Comparison of ENCODE assay signal across 18 mouse cellular contexts in the genomic region with DNA sequence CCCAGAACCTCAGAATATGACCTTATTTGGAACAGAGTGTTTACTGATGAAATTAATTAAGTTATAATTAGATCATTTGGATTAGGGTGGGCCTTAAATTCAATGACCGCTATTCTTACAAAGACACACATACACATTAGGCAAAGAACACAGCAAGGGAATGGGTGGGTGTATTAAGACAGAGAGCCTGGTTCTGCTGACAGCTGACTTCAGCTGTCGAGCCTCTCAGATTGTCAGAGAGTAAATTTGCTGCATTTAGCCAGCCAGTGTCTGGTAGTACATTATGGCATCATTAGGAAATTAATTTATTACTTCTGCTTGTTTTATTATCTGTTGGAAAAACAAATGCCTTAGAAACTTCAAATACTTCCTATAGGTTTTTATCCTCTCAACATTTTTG.
"Had no signal": no experiment of that assay in that cellular context is flagged by ENCODE, and none has a peak within 500 bp of the region (broad histone marks: within the 10 kb centered on the region; RNA-seq: fewer than 3 reads in every experiment).

No protein-coding gene starts in this region.

- DNase-seq: forebrain, postnatal 0 days; gastrocnemius, postnatal 14 days; gastrocnemius, postnatal 36 days; heart, postnatal 36 days; kidney, adult 11 months; kidney, adult 2 months; kidney, postnatal 36 days; layer of hippocampus, adult 9-11 months; layer of hippocampus, postnatal 36 days; left cerebral cortex, postnatal 4 days had no signal

- H3K4me3 ChIP-seq: heart, embryonic 13.5 days; heart, embryonic 15.5 days; hindbrain, embryonic 13.5 days; hindbrain, embryonic 15.5 days; limb, embryonic 13.5 days; limb, embryonic 15.5 days; liver, embryonic 12.5 days had no signal

- H3K36me3 ChIP-seq: heart, embryonic 13.5 days; heart, embryonic 15.5 days; hindbrain, embryonic 13.5 days; hindbrain, embryonic 15.5 days; limb, embryonic 13.5 days; limb, embryonic 15.5 days; liver, embryonic 12.5 days had no signal

- H3K4me2 ChIP-seq: heart, embryonic 11.5 days; heart, embryonic 13.5 days; heart, embryonic 15.5 days; hindbrain, embryonic 13.5 days; hindbrain, embryonic 15.5 days; limb, embryonic 13.5 days; limb, embryonic 15.5 days; liver, embryonic 12.5 days had no signal

- H3K27me3 ChIP-seq: heart, embryonic 13.5 days; heart, embryonic 15.5 days; hindbrain, embryonic 13.5 days; hindbrain, embryonic 15.5 days; limb, embryonic 13.5 days; limb, embryonic 15.5 days; liver, embryonic 12.5 days had no signal
